Mouse (Mus musculus): ENCODE results near the gene Mrps36. TPM values are rescaled to one million over a fixed set of nuclear protein-coding genes. Genes with fewer than 3 reads are reported as not detected.

Gene Mrps36
- polyA plus RNA-seq, 1 experiment = 64.2 TPM

DNA sequence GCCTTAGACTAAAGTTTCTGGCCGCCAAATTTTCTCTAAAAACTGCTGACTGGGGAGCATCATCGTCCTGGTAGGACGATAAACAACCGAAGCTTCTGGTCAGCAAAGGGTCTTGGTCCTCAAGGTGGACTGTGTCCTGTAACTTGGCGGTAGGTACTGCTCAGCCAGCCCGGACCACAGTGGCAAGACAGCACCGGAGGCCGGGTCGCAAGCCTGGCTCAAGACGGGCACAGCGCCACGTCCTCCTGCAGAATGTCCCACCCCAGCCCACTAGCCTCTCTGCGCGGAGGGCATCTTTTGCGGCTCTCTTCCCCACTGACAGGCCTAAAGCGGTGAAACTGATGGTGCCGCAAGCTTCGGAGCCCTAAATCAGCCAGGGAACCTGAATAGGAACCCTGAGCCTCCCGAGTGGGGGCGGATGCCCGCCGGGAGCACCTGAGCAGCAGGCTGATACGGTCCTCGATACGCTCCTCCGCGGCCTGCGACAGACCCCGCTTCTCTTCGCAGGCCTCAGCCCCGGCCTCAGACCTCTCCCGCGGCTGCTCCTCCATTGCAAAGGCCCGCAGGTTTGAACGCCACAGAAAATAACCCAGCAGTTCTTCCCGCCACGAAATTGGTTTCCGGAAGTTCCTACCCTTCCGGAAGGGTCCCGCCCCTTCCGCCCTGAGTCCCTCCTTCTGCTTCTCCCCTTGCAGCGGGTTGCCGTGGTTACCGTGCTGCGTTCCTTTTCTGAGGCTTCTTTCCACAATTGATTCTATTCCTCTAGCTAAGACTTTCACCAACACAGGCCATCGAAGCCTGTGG lies 31.0 kb upstream of the Mrps36 start, which contains the start of gene Cenph:
Gene Cenph, minus strand, starts transcription at position 648 of the 804 bp plus-strand sequence.
- TF ChIP-seq POLR2A (IDR thresholded peaks at IDR 0.05; ENCODE audit: low read depth, low read length) = peak; percentile 40; the same call in 1 of the 2 replicates
- no peak for TF ChIP-seq CTCF (IDR thresholded peaks at IDR 0.05; ENCODE audit: borderline replicate concordance, insufficient read depth, low read length)
- H3K4me3 ChIP-seq (ENCODE audit: insufficient read depth, low read length) = peak within 1 kb of the TSS; percentile 79
- H3K27ac ChIP-seq (ENCODE audit: insufficient read depth, low read length) = no peak within 1 kb of the TSS
- no peaks in the 10 kb centered on the region for H3K4me1 ChIP-seq (ENCODE audit: control insufficient read depth, insufficient read depth, low read length)

GRCm38 (mm10) chr13:100774704-100775103 lies 30.2 kb upstream of the Mrps36 start:
- peak overlapping the region; percentile 79 for H3K4me3 ChIP-seq (ENCODE audit: insufficient read depth, low read length)
- TF ChIP-seq POLR2A (IDR thresholded peaks at IDR 0.05; ENCODE audit: low read depth, low read length) (no peak), CTCF (IDR thresholded peaks at IDR 0.05; ENCODE audit: borderline replicate concordance, insufficient read depth, low read length) (no peak)
- no peaks in the 10 kb centered on the region for H3K4me1 ChIP-seq (ENCODE audit: control insufficient read depth, insufficient read depth, low read length)
- H3K27ac ChIP-seq (ENCODE audit: insufficient read depth, low read length) = no peak overlapping the region

- Histone ChIP-seq H3K4me1 (ENCODE audit: control insufficient read depth, insufficient read depth, low read length) (no peaks in the 10 kb centered on the region), H3K4me3 (ENCODE audit: insufficient read depth, low read length) (no peak overlapping the region), H3K27ac (ENCODE audit: insufficient read depth, low read length) (no peak overlapping the region)
- TF ChIP-seq POLR2A (IDR thresholded peaks at IDR 0.05; ENCODE audit: low read depth, low read length) = no peak
- TF ChIP-seq CTCF (IDR thresholded peaks at IDR 0.05; ENCODE audit: borderline replicate concordance, insufficient read depth, low read length) = no peak
Measured at GRCm38 (mm10) chr13:100755329-100755728, 10.9 kb upstream of the Mrps36 start.

- Histone ChIP-seq H3K4me1 (ENCODE audit: control insufficient read depth, insufficient read depth, low read length) (no peaks in the 10 kb centered on the region), H3K27ac (ENCODE audit: insufficient read depth, low read length) (no peak overlapping the region), H3K4me3 (ENCODE audit: insufficient read depth, low read length) (no peak overlapping the region)
- TF ChIP-seq POLR2A (IDR thresholded peaks at IDR 0.05; ENCODE audit: low read depth, low read length) (no peak), CTCF (IDR thresholded peaks at IDR 0.05; ENCODE audit: borderline replicate concordance, insufficient read depth, low read length) (no peak)
Measured at GRCm38 (mm10) chr13:100754186-100754585, 9.7 kb upstream of the Mrps36 start.

DNA sequence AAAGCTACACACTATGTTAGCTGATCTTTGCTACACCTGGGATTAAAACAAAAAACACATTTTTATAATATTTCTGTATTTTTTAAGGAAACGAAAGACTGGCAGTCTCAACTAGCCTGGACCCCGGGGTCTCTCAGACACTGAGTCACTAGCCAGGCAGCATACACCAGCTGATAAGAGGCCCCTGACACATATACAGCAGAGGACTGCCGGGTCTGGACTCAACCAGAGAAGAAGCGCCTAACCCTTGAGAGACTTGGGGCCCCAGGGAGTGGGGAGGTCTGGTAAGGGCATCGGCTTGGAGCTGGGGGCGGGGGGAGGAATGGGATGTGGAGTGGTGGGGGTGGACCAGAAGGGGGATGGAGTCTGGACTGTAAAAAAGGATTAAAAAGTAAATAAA lies 8.6 kb upstream of the Mrps36 start:
- TF ChIP-seq POLR2A (IDR thresholded peaks at IDR 0.05; ENCODE audit: low read depth, low read length) = no peak
- no peak overlapping the region for H3K4me3 ChIP-seq (ENCODE audit: insufficient read depth, low read length)
- no peak overlapping the region for H3K27ac ChIP-seq (ENCODE audit: insufficient read depth, low read length)
- no peaks in the 10 kb centered on the region for H3K4me1 ChIP-seq (ENCODE audit: control insufficient read depth, insufficient read depth, low read length)

- TF ChIP-seq POLR2A (IDR thresholded peaks at IDR 0.05; ENCODE audit: low read depth, low read length) (no peak), CTCF (IDR thresholded peaks at IDR 0.05; ENCODE audit: borderline replicate concordance, insufficient read depth, low read length) (no peak)
- Histone ChIP-seq H3K4me1 (ENCODE audit: control insufficient read depth, insufficient read depth, low read length) (no peaks in the 10 kb centered on the region), H3K27ac (ENCODE audit: insufficient read depth, low read length) (no peak overlapping the region), H3K4me3 (ENCODE audit: insufficient read depth, low read length) (no peak overlapping the region)
Measured at GRCm38 (mm10) chr13:100752529-100752928, 8.1 kb upstream of the Mrps36 start.

DNA sequence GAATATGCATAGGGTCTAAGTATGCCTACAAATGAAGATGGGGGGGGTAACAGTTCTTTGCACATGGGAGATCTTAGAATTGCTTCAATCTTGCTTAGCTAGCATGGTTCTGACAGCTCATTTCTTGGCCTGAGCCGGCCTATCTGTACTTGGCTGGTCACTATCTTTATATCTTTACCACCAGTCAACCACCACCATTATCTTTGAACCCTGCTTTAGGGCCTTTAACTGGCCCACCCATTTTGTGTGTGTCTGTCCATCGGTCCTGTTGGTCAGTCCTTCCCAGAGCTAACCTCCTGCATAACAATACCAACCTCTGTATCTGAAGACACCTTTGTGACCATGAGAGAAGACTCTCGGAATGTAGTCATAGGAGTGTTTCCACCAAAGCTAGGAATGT lies 6.9 kb upstream of the Mrps36 start:
- Histone ChIP-seq H3K4me3 (ENCODE audit: insufficient read depth, low read length) (no peak overlapping the region), H3K27ac (ENCODE audit: insufficient read depth, low read length) (no peak overlapping the region)

DNA sequence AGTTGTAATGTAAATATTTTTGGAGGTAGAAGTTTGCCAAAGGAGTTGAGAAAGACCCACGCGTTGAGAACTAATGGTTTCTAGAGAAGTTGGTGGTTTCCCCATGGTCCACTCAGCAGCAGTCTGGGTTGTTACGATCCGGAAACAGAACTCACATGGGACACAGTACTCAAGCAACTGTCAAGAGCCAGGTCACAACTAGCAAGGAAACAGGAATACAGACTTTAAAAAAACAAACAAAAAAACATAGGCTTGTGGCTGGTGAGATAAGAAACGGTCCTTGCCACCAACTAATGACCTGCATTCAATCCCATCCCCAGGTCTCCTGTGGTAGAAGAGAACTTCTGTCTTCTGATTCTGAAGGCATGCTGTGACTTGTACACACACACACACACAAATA lies 6.3 kb upstream of the Mrps36 start:
- Histone ChIP-seq H3K27ac (ENCODE audit: insufficient read depth, low read length) (no peak overlapping the region), H3K4me1 (ENCODE audit: control insufficient read depth, insufficient read depth, low read length) (no peaks in the 10 kb centered on the region), H3K4me3 (ENCODE audit: insufficient read depth, low read length) (no peak overlapping the region)
- TF ChIP-seq POLR2A (IDR thresholded peaks at IDR 0.05; ENCODE audit: low read depth, low read length) (no peak), CTCF (IDR thresholded peaks at IDR 0.05; ENCODE audit: borderline replicate concordance, insufficient read depth, low read length) (no peak)

More for the DNA sequence above, 6.9 kb upstream of the Mrps36 start:
- no peak for TF ChIP-seq CTCF (IDR thresholded peaks at IDR 0.05; ENCODE audit: borderline replicate concordance, insufficient read depth, low read length)
- no peak for TF ChIP-seq POLR2A (IDR thresholded peaks at IDR 0.05; ENCODE audit: low read depth, low read length)
- no peaks in the 10 kb centered on the region for H3K4me1 ChIP-seq (ENCODE audit: control insufficient read depth, insufficient read depth, low read length)

GRCm38 (mm10) chr13:100748638-100749037 lies 4.2 kb upstream of the Mrps36 start:
- no peak overlapping the region for H3K4me3 ChIP-seq (ENCODE audit: insufficient read depth, low read length)
- H3K27ac ChIP-seq (ENCODE audit: insufficient read depth, low read length) = no peak overlapping the region
- H3K4me1 ChIP-seq (ENCODE audit: control insufficient read depth, insufficient read depth, low read length) = 0 out of 2 replicates have a peak, but pooled peaks cover 3% of the 10 kb centered on the region
- TF ChIP-seq POLR2A (IDR thresholded peaks at IDR 0.05; ENCODE audit: low read depth, low read length) = no peak
- no peak for TF ChIP-seq CTCF (IDR thresholded peaks at IDR 0.05; ENCODE audit: borderline replicate concordance, insufficient read depth, low read length)

DNA sequence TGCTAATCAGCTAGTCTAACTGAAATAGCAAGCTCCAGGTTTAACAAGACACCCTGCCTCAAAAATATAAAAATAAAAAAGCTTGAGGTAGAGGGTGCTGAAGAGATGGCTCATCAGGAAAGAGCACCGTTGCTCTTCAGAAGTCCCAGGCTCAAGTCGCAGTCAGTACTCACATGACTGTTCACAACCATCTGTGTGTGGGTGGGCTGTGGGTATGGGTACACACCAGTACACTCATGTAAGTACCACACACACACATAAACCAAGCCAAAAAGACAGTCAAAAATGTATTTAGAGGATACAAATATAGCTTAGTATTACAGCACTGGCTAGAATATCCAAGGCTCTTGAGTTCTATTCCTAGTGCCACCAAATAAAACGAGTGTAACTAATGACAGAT lies 1.6 kb upstream of the Mrps36 start:
- Histone ChIP-seq H3K4me3 (ENCODE audit: insufficient read depth, low read length) (no peak overlapping the region), H3K4me1 (ENCODE audit: control insufficient read depth, insufficient read depth, low read length) (0 out of 2 replicates have a peak, but pooled peaks cover 8% of the 10 kb centered on the region), H3K27ac (ENCODE audit: insufficient read depth, low read length) (no peak overlapping the region)
- no peak for TF ChIP-seq CTCF (IDR thresholded peaks at IDR 0.05; ENCODE audit: borderline replicate concordance, insufficient read depth, low read length)
- TF ChIP-seq POLR2A (IDR thresholded peaks at IDR 0.05; ENCODE audit: low read depth, low read length) = no peak
